Mouse (Mus musculus): Measurements from ENCODE around the gene Ehmt1. TPM values are rescaled to one million over a fixed set of nuclear protein-coding genes. Genes with fewer than 3 reads are reported as not detected.

Gene Ehmt1
- polyA plus RNA-seq, 1 experiment, result 30.5 TPM

GRCm38 (mm10) chr2:24863010-24863409 is 56.4 kb downstream of the Ehmt1 start:
- peak; percentile 31 for DNase-seq
- Histone ChIP-seq H3K4me1 (ENCODE audit: control insufficient read depth, insufficient read depth, low read length) (peaks cover 4% of the 10 kb centered on the region; the same call in 1 of the 2 replicates), H3K27ac (ENCODE audit: insufficient read depth, low read depth, low read length) (no peak overlapping the region), H3K27me3 (replicated peaks; ENCODE audit: control insufficient read depth, insufficient read depth, low read length) (no peaks in the 10 kb centered on the region), H3K4me3 (ENCODE audit: insufficient read depth, low read depth, low read length) (no peak overlapping the region), H3K36me3 (ENCODE audit: control insufficient read depth, insufficient read depth, low read length) (no peaks in the 10 kb centered on the region; the same call in 1 of the 2 replicates)
- TF ChIP-seq CTCF (conservative IDR thresholded peaks at IDR 0.05; ENCODE audit: insufficient read depth, insufficient read length, low read depth, low read length), result peak; percentile 47
- no peak for TF ChIP-seq POLR2A (IDR thresholded peaks at IDR 0.05; ENCODE audit: low read depth, low read length)
- 83% methylated on average over 8 of the region's 8 CpGs for WGBS

DNA sequence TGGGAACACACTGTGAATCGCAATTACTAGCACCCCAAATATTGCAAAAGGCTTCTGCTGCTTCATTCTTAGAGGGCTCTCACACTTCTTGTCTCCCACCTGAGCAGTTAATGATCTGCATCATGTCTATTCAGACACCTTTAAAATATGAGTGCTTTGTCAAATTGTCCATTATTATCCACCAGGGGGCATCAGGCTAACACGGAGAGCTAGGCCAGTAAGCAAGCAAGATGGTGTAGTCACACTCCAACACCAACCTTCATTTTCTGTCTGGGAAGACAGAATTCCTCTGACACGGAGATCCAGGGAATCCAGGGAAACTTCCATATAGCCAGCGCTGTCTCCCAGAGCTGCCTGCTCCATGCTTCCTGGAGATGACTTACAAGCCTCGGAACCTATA is 67.0 kb downstream of the Ehmt1 start:
- peak; percentile 59 for TF ChIP-seq CTCF (conservative IDR thresholded peaks at IDR 0.05; ENCODE audit: insufficient read depth, insufficient read length, low read depth, low read length)
- TF ChIP-seq POLR2A (IDR thresholded peaks at IDR 0.05; ENCODE audit: low read depth, low read length), result no peak
- peak; percentile 49 for DNase-seq
- Histone ChIP-seq H3K4me1 (ENCODE audit: control insufficient read depth, insufficient read depth, low read length) (no peaks in the 10 kb centered on the region), H3K4me3 (ENCODE audit: insufficient read depth, low read depth, low read length) (no peak overlapping the region), H3K27ac (ENCODE audit: insufficient read depth, low read depth, low read length) (no peak overlapping the region), H3K27me3 (replicated peaks; ENCODE audit: control insufficient read depth, insufficient read depth, low read length) (no peaks in the 10 kb centered on the region), H3K36me3 (ENCODE audit: control insufficient read depth, insufficient read depth, low read length) (no peaks in the 10 kb centered on the region)
- WGBS, result 62% methylated on average over 5 of the region's 5 CpGs

DNA sequence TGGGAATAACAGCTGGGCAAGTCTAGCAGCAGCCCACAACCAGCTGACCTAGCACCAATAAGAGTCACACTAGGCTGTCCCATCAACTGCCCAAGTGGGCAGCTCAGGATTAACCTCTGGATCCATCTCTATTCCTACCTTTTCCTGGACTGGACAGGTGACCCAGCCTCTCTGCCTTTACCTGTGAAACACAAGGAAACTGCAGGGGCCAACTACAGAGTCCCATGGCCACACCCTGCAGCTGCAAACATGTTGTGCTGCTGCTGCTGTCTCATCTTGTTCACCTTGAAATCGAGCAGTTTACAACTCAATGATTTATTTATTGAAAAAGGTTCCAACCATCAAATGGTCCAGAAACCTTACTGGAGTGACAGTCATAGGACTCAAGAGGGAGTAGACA is 72.9 kb downstream of the Ehmt1 start:
- no peak for DNase-seq
- H3K27ac ChIP-seq (ENCODE audit: insufficient read depth, low read depth, low read length), result no peak overlapping the region
- WGBS, result 70% methylated on average over 1 of the region's 1 CpGs
- H3K27me3 ChIP-seq (replicated peaks; ENCODE audit: control insufficient read depth, insufficient read depth, low read length), result no peaks in the 10 kb centered on the region
- H3K36me3 ChIP-seq (ENCODE audit: control insufficient read depth, insufficient read depth, low read length), result 0 out of 2 replicates have a peak, but pooled peaks cover 2% of the 10 kb centered on the region
- H3K4me1 ChIP-seq (ENCODE audit: control insufficient read depth, insufficient read depth, low read length), result no peaks in the 10 kb centered on the region
- no peak overlapping the region for H3K4me3 ChIP-seq (ENCODE audit: insufficient read depth, low read depth, low read length)
- TF ChIP-seq CTCF (conservative IDR thresholded peaks at IDR 0.05; ENCODE audit: insufficient read depth, insufficient read length, low read depth, low read length) (no peak), POLR2A (IDR thresholded peaks at IDR 0.05; ENCODE audit: low read depth, low read length) (no peak)

DNA sequence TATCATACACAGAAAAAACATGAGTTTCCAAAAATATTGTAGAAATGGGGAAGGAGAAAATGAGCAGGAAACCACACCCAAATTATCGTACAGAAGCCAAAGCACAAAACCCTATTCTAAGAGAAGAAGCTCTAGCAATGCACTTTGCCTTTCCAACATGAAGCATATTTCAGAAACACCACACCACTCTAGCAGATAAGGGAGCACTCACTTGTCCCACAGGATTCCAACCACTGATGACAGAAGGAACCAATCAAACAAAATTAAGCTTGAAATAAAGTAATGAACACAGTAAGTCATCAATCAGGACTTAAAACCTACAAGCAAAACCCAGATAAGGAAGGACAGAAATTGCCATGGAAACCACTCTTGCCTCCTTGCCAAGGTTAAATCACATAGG is 74.2 kb downstream of the Ehmt1 start:
- Histone ChIP-seq H3K27ac (ENCODE audit: insufficient read depth, low read depth, low read length) (no peak overlapping the region), H3K36me3 (ENCODE audit: control insufficient read depth, insufficient read depth, low read length) (0 out of 2 replicates have a peak, but pooled peaks cover 2% of the 10 kb centered on the region), H3K4me3 (ENCODE audit: insufficient read depth, low read depth, low read length) (no peak overlapping the region), H3K27me3 (replicated peaks; ENCODE audit: control insufficient read depth, insufficient read depth, low read length) (no peaks in the 10 kb centered on the region), H3K4me1 (ENCODE audit: control insufficient read depth, insufficient read depth, low read length) (no peaks in the 10 kb centered on the region)
- WGBS, result 69% methylated on average over 1 of the region's 1 CpGs
- no peak for TF ChIP-seq POLR2A (IDR thresholded peaks at IDR 0.05; ENCODE audit: low read depth, low read length)
- no peak for TF ChIP-seq CTCF (conservative IDR thresholded peaks at IDR 0.05; ENCODE audit: insufficient read depth, insufficient read length, low read depth, low read length)
- no peak for DNase-seq

GRCm38 (mm10) chr2:24830614-24831013 is 88.8 kb downstream of the Ehmt1 start:
- Histone ChIP-seq H3K27me3 (replicated peaks; ENCODE audit: control insufficient read depth, insufficient read depth, low read length) (no peaks in the 10 kb centered on the region), H3K36me3 (ENCODE audit: control insufficient read depth, insufficient read depth, low read length) (peaks cover 3% of the 10 kb centered on the region; the same call in 1 of the 2 replicates), H3K4me3 (ENCODE audit: insufficient read depth, low read depth, low read length) (no peak overlapping the region), H3K27ac (ENCODE audit: insufficient read depth, low read depth, low read length) (no peak overlapping the region), H3K4me1 (ENCODE audit: control insufficient read depth, insufficient read depth, low read length) (no peaks in the 10 kb centered on the region)
- TF ChIP-seq CTCF (conservative IDR thresholded peaks at IDR 0.05; ENCODE audit: insufficient read depth, insufficient read length, low read depth, low read length), result no peak
- TF ChIP-seq POLR2A (IDR thresholded peaks at IDR 0.05; ENCODE audit: low read depth, low read length), result no peak
- WGBS, result 87% methylated on average over 3 of the region's 3 CpGs
- DNase-seq, result no peak

GRCm38 (mm10) chr2:24809746-24810145 is 109.7 kb downstream of the Ehmt1 start:
- H3K27me3 ChIP-seq (replicated peaks; ENCODE audit: control insufficient read depth, insufficient read depth, low read length), result no peaks in the 10 kb centered on the region
- peaks cover 5% of the 10 kb centered on the region; the same call in 1 of the 2 replicates for H3K4me1 ChIP-seq (ENCODE audit: control insufficient read depth, insufficient read depth, low read length)
- H3K27ac ChIP-seq (ENCODE audit: insufficient read depth, low read depth, low read length), result no peak overlapping the region
- no peak overlapping the region for H3K4me3 ChIP-seq (ENCODE audit: insufficient read depth, low read depth, low read length)
- TF ChIP-seq POLR2A (IDR thresholded peaks at IDR 0.05; ENCODE audit: low read depth, low read length), result no peak
- 85% methylated on average over 3 of the region's 3 CpGs for WGBS
- DNase-seq, result no peak
- peaks cover 5% of the 10 kb centered on the region for H3K36me3 ChIP-seq (ENCODE audit: control insufficient read depth, insufficient read depth, low read length)

- no peak for DNase-seq
- Histone ChIP-seq H3K36me3 (ENCODE audit: control insufficient read depth, insufficient read depth, low read length) (peaks cover 3% of the 10 kb centered on the region), H3K27ac (ENCODE audit: insufficient read depth, low read depth, low read length) (no peak overlapping the region), H3K27me3 (replicated peaks; ENCODE audit: control insufficient read depth, insufficient read depth, low read length) (no peaks in the 10 kb centered on the region), H3K4me1 (ENCODE audit: control insufficient read depth, insufficient read depth, low read length) (peaks cover 5% of the 10 kb centered on the region; the same call in 1 of the 2 replicates), H3K4me3 (ENCODE audit: insufficient read depth, low read depth, low read length) (no peak overlapping the region)
- TF ChIP-seq CTCF (conservative IDR thresholded peaks at IDR 0.05; ENCODE audit: insufficient read depth, insufficient read length, low read depth, low read length) (no peak), POLR2A (IDR thresholded peaks at IDR 0.05; ENCODE audit: low read depth, low read length) (no peak)
- 72% methylated on average over 10 of the region's 10 CpGs for WGBS
Measured at GRCm38 (mm10) chr2:24807691-24808090, 111.7 kb downstream of the Ehmt1 start.

Measured in kidney, adult 2 months (tissue).